Mouse (Mus musculus): Measurements from ENCODE around the gene Arntl2. TPM values are rescaled to one million over a fixed set of nuclear protein-coding genes. Genes with fewer than 3 reads are reported as not detected.
"Not testable (repeated sequence)": the region's sequence is repeated elsewhere in the genome, so short reads cannot be mapped to it uniquely, and the experiment has no call there.

Arntl2 gene
- 1 to 10 TPM in 1 of 2 experiments, under 1 TPM in 1; 0.64 to 1.5 TPM for total RNA-seq (2021)
- long read RNA-seq, experiment 1 = 0 reads
- long read RNA-seq, experiment 2, partial matches to known transcripts = 0 of 1 reads
- long read RNA-seq, experiment 2, other reads (novel, unspliced or antisense) = 1 of 1 reads

GRCm38 (mm10) chr6:146795924-146796545, at the start of gene Arntl2:
Arntl2 (plus strand) TSS chr6:146796055.
- intact Hi-C loops (cut with DNase I; ENCODE audit: low total_unique reads) = no loop called here
- DNase-seq = peak; percentile 82

GRCm38 (mm10) chr6:146746577-146746976, 49.3 kb upstream of the Arntl2 start:
- DNase-seq = no peak
- intact Hi-C loops (cut with DNase I; ENCODE audit: low total_unique reads) = no loop called here

GRCm38 (mm10) chr6:146747057-146747456, 48.8 kb upstream of the Arntl2 start:
- no peak for DNase-seq
- intact Hi-C loops (cut with DNase I; ENCODE audit: low total_unique reads) = no loop called here

GRCm38 (mm10) chr6:146748271-146748670, 47.6 kb upstream of the Arntl2 start:
- intact Hi-C loops (cut with DNase I; ENCODE audit: low total_unique reads) = no loop called here
- no peak for DNase-seq

- intact Hi-C loops (cut with DNase I; ENCODE audit: low total_unique reads) = no loop called here
- DNase-seq = no peak
These were observed 44.2 kb upstream of the Arntl2 start for GRCm38 (mm10) chr6:146751671-146752070.

- DNase-seq = no peak
- intact Hi-C loops (cut with DNase I; ENCODE audit: low total_unique reads) = no loop called here
These were observed 43.7 kb upstream of the Arntl2 start for GRCm38 (mm10) chr6:146752178-146752577.

GRCm38 (mm10) chr6:146752612-146753011, 43.2 kb upstream of the Arntl2 start:
- intact Hi-C loops (cut with DNase I; ENCODE audit: low total_unique reads) = no loop called here
- no peak for DNase-seq

- intact Hi-C loops (cut with DNase I; ENCODE audit: low total_unique reads) = no loop called here
- DNase-seq = no peak
These were observed 42.2 kb upstream of the Arntl2 start for GRCm38 (mm10) chr6:146753560-146754160.

GRCm38 (mm10) chr6:146755136-146755535, 40.7 kb upstream of the Arntl2 start:
- intact Hi-C loops (cut with DNase I; ENCODE audit: low total_unique reads) = no loop called here
- DNase-seq = no peak

- no peak for DNase-seq
- intact Hi-C loops (cut with DNase I; ENCODE audit: low total_unique reads) = no loop called here
These were observed 40.2 kb upstream of the Arntl2 start for GRCm38 (mm10) chr6:146755679-146756078.

- DNase-seq = no peak
- intact Hi-C loops (cut with DNase I; ENCODE audit: low total_unique reads) = loop anchor here (2.0 kb wide), 1 partner anchor 92 kb away; no protein-coding TSS in a partner anchor
These were observed 36.8 kb upstream of the Arntl2 start for GRCm38 (mm10) chr6:146759027-146759426.

- no peak for DNase-seq
- intact Hi-C loops (cut with DNase I; ENCODE audit: low total_unique reads) = no loop called here
These were observed 35.8 kb upstream of the Arntl2 start for GRCm38 (mm10) chr6:146760022-146760421.

GRCm38 (mm10) chr6:146760736-146761135, 35.1 kb upstream of the Arntl2 start:
- no peak for DNase-seq
- intact Hi-C loops (cut with DNase I; ENCODE audit: low total_unique reads) = no loop called here

- intact Hi-C loops (cut with DNase I; ENCODE audit: low total_unique reads) = no loop called here
- DNase-seq = no peak
These were observed 33.5 kb upstream of the Arntl2 start for GRCm38 (mm10) chr6:146762264-146762898.

- intact Hi-C loops (cut with DNase I; ENCODE audit: low total_unique reads) = no loop called here
- DNase-seq = no peak
These were observed 31.3 kb upstream of the Arntl2 start for GRCm38 (mm10) chr6:146764593-146764992.

GRCm38 (mm10) chr6:146765270-146765669, 30.6 kb upstream of the Arntl2 start:
- intact Hi-C loops (cut with DNase I; ENCODE audit: low total_unique reads) = no loop called here

GRCm38 (mm10) chr6:146768813-146769404, 26.9 kb upstream of the Arntl2 start:
- intact Hi-C loops (cut with DNase I; ENCODE audit: low total_unique reads) = no loop called here
- DNase-seq = no peak

More at GRCm38 (mm10) chr6:146765270-146765669, 30.6 kb upstream of the Arntl2 start:
- DNase-seq = no peak

- intact Hi-C loops (cut with DNase I; ENCODE audit: low total_unique reads) = no loop called here
- no peak for DNase-seq
These were observed 25.7 kb upstream of the Arntl2 start for GRCm38 (mm10) chr6:146770005-146770745.

GRCm38 (mm10) chr6:146770808-146771207, 25.0 kb upstream of the Arntl2 start:
- intact Hi-C loops (cut with DNase I; ENCODE audit: low total_unique reads) = no loop called here
- DNase-seq = no peak

GRCm38 (mm10) chr6:146775864-146776263, 20.0 kb upstream of the Arntl2 start:
- intact Hi-C loops (cut with DNase I; ENCODE audit: low total_unique reads); DNase-seq: not testable (repeated sequence)
